Mouse (Mus musculus) forebrain, embryonic 12.5 days (tissue): ENCODE measurements around the gene Pla2g7. TPM values are rescaled to one million over a fixed set of nuclear protein-coding genes. Genes with fewer than 3 reads are reported as not detected.

ENCODE experiments used
- polyA plus RNA-seq: library from polyadenylated mRNA; unstranded; fragments of >200 nt; fragmentation: Nextera tagmentation; extraction: Ambion mirVana; gene quantifications from 2 replicates; pipeline ENCODE4 v1.2.1, GENCODE M21; 2016

Pla2g7 gene
- polyA plus RNA-seq, 1 experiment from 2014 or later, result 3.4 TPM

Other genes with a start within 250 kb of the Pla2g7 start
- 7.9 and 9.9 TPM in 2 replicates for gene Adgrf5, start 207.6 kb upstream of the Pla2g7 start, polyA plus RNA-seq
- not detected in 2 replicates for gene Mep1a, start 65.3 kb upstream of the Pla2g7 start, polyA plus RNA-seq
- not detected in 2 replicates for gene Ankrd66, start 24.5 kb upstream of the Pla2g7 start, polyA plus RNA-seq
- gene Tdrd6, start 62.2 kb downstream of the Pla2g7 start, polyA plus RNA-seq, result 0.04 TPM in 1 of 2 replicates, not detected in the other
- 84.4 and 99.3 TPM in 2 replicates for gene Slc25a27, start 99.1 kb downstream of the Pla2g7 start, polyA plus RNA-seq
- gene Cyp39a1, start 99.3 kb downstream of the Pla2g7 start, polyA plus RNA-seq, result 32.7 and 41.1 TPM in 2 replicates
- 25.5 and 26.6 TPM in 2 replicates for gene Rcan2, start 233.3 kb downstream of the Pla2g7 start, polyA plus RNA-seq